Mouse (Mus musculus) ovary, adult 18-20 months (tissue): ENCODE measurements around the gene Tcp11.

Experiments
- DNase-seq: peaks from one replicate; pipeline ENCODE4 v3.0.0; 2022; ENCODE audit warnings: low spot score, mixed read lengths

Tcp11 gene

GRCm38 (mm10) chr17:28080045-28080816 is at the start of gene Tcp11:
Tcp11 (minus strand) TSS chr17:28080639.
- DNase-seq: no peak

GRCm38 (mm10) chr17:28129796-28130195 is 49.4 kb upstream of the Tcp11 start:
- DNase-seq: no peak

GRCm38 (mm10) chr17:28124368-28124767 is 43.9 kb upstream of the Tcp11 start:
- no peak for DNase-seq

- DNase-seq: no peak
These were observed 43.2 kb upstream of the Tcp11 start for GRCm38 (mm10) chr17:28123627-28124026.

- DNase-seq: no peak
These were observed 42.5 kb upstream of the Tcp11 start for GRCm38 (mm10) chr17:28122949-28123348.

- no peak for DNase-seq
These were observed 40.0 kb upstream of the Tcp11 start for GRCm38 (mm10) chr17:28120460-28120859.

GRCm38 (mm10) chr17:28117451-28118209 is 37.2 kb upstream of the Tcp11 start:
- DNase-seq: peak; percentile 59

- no peak for DNase-seq
These were observed 35.9 kb upstream of the Tcp11 start for GRCm38 (mm10) chr17:28116335-28116734.

- DNase-seq: no peak
These were observed 31.8 kb upstream of the Tcp11 start for GRCm38 (mm10) chr17:28112266-28112665.

- DNase-seq: no peak
These were observed 26.8 kb upstream of the Tcp11 start for GRCm38 (mm10) chr17:28107275-28107674.

GRCm38 (mm10) chr17:28106352-28106751 is 25.9 kb upstream of the Tcp11 start:
- no peak for DNase-seq

- no peak for DNase-seq
These were observed 24.0 kb upstream of the Tcp11 start for GRCm38 (mm10) chr17:28104416-28104815.

GRCm38 (mm10) chr17:28101902-28102319 is 21.5 kb upstream of the Tcp11 start:
- no peak for DNase-seq

- no peak for DNase-seq
These were observed 20.9 kb upstream of the Tcp11 start for GRCm38 (mm10) chr17:28101284-28101887.

GRCm38 (mm10) chr17:28100669-28101068 is 20.2 kb upstream of the Tcp11 start:
- no peak for DNase-seq

GRCm38 (mm10) chr17:28099086-28099485 is 18.6 kb upstream of the Tcp11 start:
- DNase-seq: no peak

- DNase-seq: no peak
These were observed 16.9 kb upstream of the Tcp11 start for GRCm38 (mm10) chr17:28097308-28097707.

GRCm38 (mm10) chr17:28096418-28096817 is 16.0 kb upstream of the Tcp11 start:
- DNase-seq: no peak

- no peak for DNase-seq
These were observed 13.4 kb upstream of the Tcp11 start for GRCm38 (mm10) chr17:28093837-28094236.

- no peak for DNase-seq
These were observed 11.9 kb upstream of the Tcp11 start for GRCm38 (mm10) chr17:28092297-28092696.

GRCm38 (mm10) chr17:28088718-28089117 is 8.3 kb upstream of the Tcp11 start:
- DNase-seq: no peak

GRCm38 (mm10) chr17:28087430-28087829 is 7.0 kb upstream of the Tcp11 start:
- no peak for DNase-seq

- DNase-seq: peak; percentile 78
These were observed 4.5 kb upstream of the Tcp11 start for GRCm38 (mm10) chr17:28084964-28085363.
